Comparison of ENCODE assay signal across 16 mouse cellular contexts in genomic region chr2:11914782-11915181, GRCm38 (mm10).
DNase-seq lines count a peak whose midpoint lies in the region; ATAC-seq and TF ChIP-seq lines count a peak whose summit lies in the region.
"Had no signal": no experiment of that assay in that cellular context is flagged by ENCODE, and none has a peak within 500 bp of the region (broad histone marks: within the 10 kb centered on the region; RNA-seq: fewer than 3 reads in every experiment).

No protein-coding gene starts in this region.

- TF ChIP-seq POLR2A in embryonic fibroblast, embryonic 13.5 days (IDR thresholded peaks at IDR 0.05; ENCODE audit: low read depth, low read length) = no peak

- no peak for TF ChIP-seq CTCF in embryonic fibroblast, embryonic 13.5 days (IDR thresholded peaks at IDR 0.05; ENCODE audit: borderline replicate concordance, insufficient read depth, low read length)

- H3K27me3 ChIP-seq in heart, embryonic 11.5 days (ENCODE audit: control insufficient read depth, insufficient read depth, low read length) = no peaks in the 10 kb centered on the region
- H3K27me3 ChIP-seq: hindbrain, embryonic 15.5 days; lung, embryonic 15.5 days; neural tube, embryonic 12.5 days had no signal

- DNase-seq in heart, postnatal 4 days = no peak
- DNase-seq in 416B (ENCODE audit: low read depth) = peak; percentile 23
- DNase-seq in R1 (ENCODE audit: low read depth, low spot score) = peak; percentile 76
- DNase-seq in layer of hippocampus, postnatal 25 days (ENCODE audit: extremely low spot score in 1 of 2, low spot score in 1 of 2) = no peak
- no peak for DNase-seq in thymus, adult 18-20 months
- no peak for DNase-seq in adrenal gland, postnatal 14 days
- DNase-seq: adrenal gland, adult 8-10 months; kidney, postnatal 10 days; thymus, postnatal 36 days had no signal

- H3K36me3 ChIP-seq in heart, embryonic 11.5 days (ENCODE audit: control insufficient read depth, insufficient read depth, low read length) = no peaks in the 10 kb centered on the region
- H3K36me3 ChIP-seq: hindbrain, embryonic 15.5 days; lung, embryonic 15.5 days; neural tube, embryonic 12.5 days had no signal

- WGBS in heart, embryonic 11.5 days (ENCODE audit: insufficient replicate concordance) = 73% methylated on average over 1 of the region's 1 CpGs

- no peaks in the 10 kb centered on the region for H3K9me3 ChIP-seq in heart, embryonic 11.5 days (replicated peaks; ENCODE audit: control insufficient read depth, low read length)
- H3K9me3 ChIP-seq: hindbrain, embryonic 15.5 days; lung, embryonic 15.5 days; neural tube, embryonic 12.5 days had no signal

- no peaks in the 10 kb centered on the region for H3K4me1 ChIP-seq in heart, embryonic 11.5 days (ENCODE audit: control insufficient read depth, insufficient read depth, low read length)
- peaks cover 2% of the 10 kb centered on the region; the same call in 1 of the 2 replicates for H3K4me1 ChIP-seq in embryonic fibroblast, embryonic 13.5 days (ENCODE audit: control insufficient read depth, insufficient read depth, low read length)
- H3K4me1 ChIP-seq: hindbrain, embryonic 15.5 days; lung, embryonic 15.5 days; neural tube, embryonic 12.5 days had no signal

- H3K27ac ChIP-seq in heart, embryonic 11.5 days (ENCODE audit: low read depth, low read length) = no peak overlapping the region
- peak overlapping the region; percentile 17; the same call in 1 of the 2 replicates for H3K27ac ChIP-seq in embryonic fibroblast, embryonic 13.5 days (ENCODE audit: insufficient read depth, low read length)
- H3K27ac ChIP-seq: hindbrain, embryonic 15.5 days; lung, embryonic 15.5 days; neural tube, embryonic 12.5 days had no signal

- ATAC-seq in heart, embryonic 11.5 days (replicated peaks; ENCODE audit: insufficient number of reproducible peaks, low FRiP score, low TSS enrichment) = 0 out of 2 replicates have a peak, but pooled peaks have one; percentile 59
- ATAC-seq: forebrain, embryonic 14.5 days had no signal

- H3K4me3 ChIP-seq in heart, embryonic 11.5 days (ENCODE audit: low read depth, low read length) = no peak overlapping the region
- no peak overlapping the region for H3K4me3 ChIP-seq in embryonic fibroblast, embryonic 13.5 days (ENCODE audit: insufficient read depth, low read length)
- H3K4me3 ChIP-seq: hindbrain, embryonic 15.5 days; lung, embryonic 15.5 days; neural tube, embryonic 12.5 days had no signal

- no peak overlapping the region for H3K9ac ChIP-seq in heart, embryonic 11.5 days (ENCODE audit: low read depth, low read length)
- H3K9ac ChIP-seq: hindbrain, embryonic 15.5 days; lung, embryonic 15.5 days; neural tube, embryonic 12.5 days had no signal

- H3K4me2 ChIP-seq in heart, embryonic 11.5 days = no peak overlapping the region
- H3K4me2 ChIP-seq: hindbrain, embryonic 15.5 days; lung, embryonic 15.5 days; midbrain, embryonic 11.5 days; neural tube, embryonic 12.5 days had no signal

Comparison
In these comparisons a context has a peak if more than half of its experiments do, and no peak if none do; other contexts are left out.
1. DNase-seq: peak in 416B (single experiment) and R1 (single experiment); none in heart, postnatal 4 days (single experiment), layer of hippocampus, postnatal 25 days (0 of 2), thymus, adult 18-20 months (0 of 2) and adrenal gland, postnatal 14 days (single experiment).